18 mouse cellular contexts compared by ENCODE assay signal in genomic region chr13:67065386-67065785, GRCm38 (mm10). TPM values are rescaled to one million over a fixed set of nuclear protein-coding genes. Genes with fewer than 3 reads are reported as not detected.
"Had no signal": no experiment of that assay in that cellular context is flagged by ENCODE, and none has a peak within 500 bp of the region (broad histone marks: within the 10 kb centered on the region; RNA-seq: fewer than 3 reads in every experiment).

No protein-coding gene starts in this region.

- H3K4me3 ChIP-seq: kidney, embryonic 15.5 days; limb, embryonic 15.5 days had no signal

- H3K4me2 ChIP-seq: kidney, embryonic 15.5 days; limb, embryonic 15.5 days; liver, embryonic 11.5 days; lung, embryonic 14.5 days had no signal

- H3K9ac ChIP-seq: kidney, embryonic 15.5 days; limb, embryonic 15.5 days; liver, embryonic 14.5 days; liver, postnatal 0 days; lung, embryonic 14.5 days had no signal

- H3K27ac ChIP-seq: kidney, embryonic 15.5 days; limb, embryonic 15.5 days; liver, embryonic 14.5 days; macrophage had no signal

- H3K27me3 ChIP-seq: kidney, embryonic 15.5 days; limb, embryonic 15.5 days had no signal

- ATAC-seq: liver, postnatal 0 days; lung, postnatal 0 days had no signal

- H3K4me1 ChIP-seq: limb, embryonic 15.5 days had no signal

- DNase-seq: kidney, adult 11 months; kidney, adult 8-10 months; kidney, postnatal 10 days; kidney, postnatal 36 days; liver, postnatal 0 days; lung, embryonic 14.5 days; midbrain, embryonic 14.5 days; thymus, adult 2 months; thymus, postnatal 14 days; thymus, postnatal 4 days had no signal

RNA-seq across cellular contexts. Expression of gene Zfp708, which starts 32.4 kb away (rescaled TPM):
- polyA plus RNA-seq: small intestine, adult 2 months had no signal

RNA-seq across cellular contexts. Expression of gene Rslcan18, which starts 50.7 kb away (rescaled TPM):
- polyA plus RNA-seq: midbrain, embryonic 14.5 days; midbrain, postnatal 0 days had no signal
